Mouse (Mus musculus) effector memory CD4-positive, alpha-beta T cell, adult 7 months (primary cell): Measurements from ENCODE around the gene 1700018F24Rik. TPM values are rescaled to one million over a fixed set of nuclear protein-coding genes. Genes with fewer than 3 reads are reported as not detected.

Experiments
- polyA plus RNA-seq: library from polyadenylated mRNA; unstranded; fragments of 100-300 nt; shearing (Covaris generic); gene quantifications from one replicate; pipeline ENCODE4 v1.2.1, GENCODE M21; 2017

1700018F24Rik gene
- not detected for polyA plus RNA-seq

DNA sequence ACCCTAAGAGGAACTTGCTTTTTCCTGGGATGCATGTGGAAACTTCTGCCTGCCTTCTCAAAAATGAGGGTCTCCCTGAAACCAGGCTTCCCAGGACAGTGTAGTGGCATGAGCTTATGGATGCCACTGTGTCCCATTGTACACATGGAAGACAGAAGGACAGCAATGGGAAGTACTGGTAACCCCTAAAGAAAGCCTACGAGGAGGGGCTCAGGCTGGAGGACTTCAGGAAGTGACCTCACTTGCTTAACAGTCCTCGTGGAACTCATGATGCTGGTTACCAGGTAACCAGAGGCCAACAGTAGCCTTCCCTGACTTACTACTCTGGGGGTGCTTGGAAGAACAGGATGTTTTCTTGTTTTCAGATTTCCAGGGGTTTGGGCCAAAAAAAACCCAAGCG, at the start of gene 1700018F24Rik:
Gene 1700018F24Rik (plus strand): TSS at position 301 of the 400 bp plus-strand sequence.

DNA sequence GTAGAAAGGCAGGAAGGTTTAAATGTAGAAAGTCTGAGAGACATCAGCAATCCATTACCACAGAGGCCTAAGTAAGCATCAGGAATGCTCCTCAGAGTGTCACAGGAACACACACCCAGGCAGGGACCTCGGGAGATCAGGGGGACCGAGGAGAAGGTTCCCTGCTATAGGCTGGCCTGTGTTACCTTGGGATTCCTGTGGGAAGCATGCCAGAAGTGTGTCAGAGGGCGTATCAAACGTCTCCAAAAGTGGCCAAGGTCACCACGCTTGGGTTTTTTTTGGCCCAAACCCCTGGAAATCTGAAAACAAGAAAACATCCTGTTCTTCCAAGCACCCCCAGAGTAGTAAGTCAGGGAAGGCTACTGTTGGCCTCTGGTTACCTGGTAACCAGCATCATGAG, 10.4 kb upstream of the 1700018F24Rik start, which contains the start of gene Gm4871:
Gene Gm4871 (minus strand): TSS at position 364 of the 400 bp plus-strand sequence.

DNA sequence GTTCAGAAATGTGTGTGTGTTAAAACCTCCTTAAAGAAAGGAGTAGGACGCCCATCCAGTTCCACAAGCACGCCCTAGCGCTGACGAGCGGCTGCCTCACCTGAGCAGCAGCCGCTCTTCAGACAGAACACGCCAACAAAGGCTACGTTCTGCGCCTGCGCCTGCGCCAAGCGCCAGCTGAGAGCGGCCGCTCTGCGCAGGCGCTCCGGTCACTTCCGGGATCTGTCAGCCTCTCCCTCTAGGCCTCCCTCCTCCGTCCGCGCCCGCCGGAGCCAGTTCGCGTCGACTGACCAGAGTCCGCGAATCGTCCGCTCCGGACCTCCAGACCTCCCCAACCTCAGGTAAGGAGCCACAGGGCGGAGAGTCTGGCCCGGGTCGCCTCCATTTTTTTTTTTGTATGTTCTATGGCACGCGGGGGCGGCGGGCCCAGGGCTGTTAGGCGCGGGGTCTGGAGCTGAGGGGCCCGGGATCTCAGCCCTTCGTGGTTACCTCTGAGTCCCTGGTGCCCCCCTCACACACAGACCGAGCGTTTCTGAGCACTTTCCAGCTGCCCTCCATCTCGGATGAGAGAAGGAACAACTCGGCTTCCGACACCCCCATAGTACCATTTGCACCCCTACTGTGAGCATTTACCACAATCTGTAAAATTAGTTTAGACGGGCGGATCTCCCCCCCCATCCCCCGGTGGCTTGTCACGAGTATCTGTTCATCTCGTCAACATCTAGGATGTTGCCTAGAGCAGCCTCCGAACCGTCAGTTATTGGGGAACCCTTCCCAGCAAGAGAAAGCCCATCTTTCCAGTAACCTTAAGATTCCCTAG, 41.1 kb downstream of the 1700018F24Rik start, which contains the start of the genes Arpc1a and Kpna7:
Gene Arpc1a (plus strand): TSS at position 199 of the 820 bp plus-strand sequence.
Gene Kpna7 (minus strand): TSS at position 399 of the 820 bp plus-strand sequence.

Other genes starting within 250 kb of the 1700018F24Rik start
- gene Smurf1, start 77.1 kb upstream of the 1700018F24Rik start, polyA plus RNA-seq = 38.8 TPM
- gene Gm4871, start 10.2 kb upstream of the 1700018F24Rik start, polyA plus RNA-seq = not detected
- gene Arpc1a, start 40.8 kb downstream of the 1700018F24Rik start, polyA plus RNA-seq = 64.2 TPM
- gene Kpna7, start 41.0 kb downstream of the 1700018F24Rik start, polyA plus RNA-seq = 0.79 TPM
- 1,265 TPM for gene Arpc1b, start 71.2 kb downstream of the 1700018F24Rik start, polyA plus RNA-seq
- 33.9 TPM for gene Pdap1, start 97.2 kb downstream of the 1700018F24Rik start, polyA plus RNA-seq
- 213 TPM for gene Bud31, start 97.4 kb downstream of the 1700018F24Rik start, polyA plus RNA-seq
- gene Ptcd1, start 124.1 kb downstream of the 1700018F24Rik start, polyA plus RNA-seq = 15.7 TPM
- gene Cpsf4, start 124.2 kb downstream of the 1700018F24Rik start, polyA plus RNA-seq = 28.8 TPM
- 228 TPM for gene Atp5j2, start 149.1 kb downstream of the 1700018F24Rik start, polyA plus RNA-seq
- gene Zkscan14, start 158.9 kb downstream of the 1700018F24Rik start, polyA plus RNA-seq = 36.2 TPM
- gene Zkscan5, start 161.6 kb downstream of the 1700018F24Rik start, polyA plus RNA-seq = 5.7 TPM
- gene Zfp655, start 188.7 kb downstream of the 1700018F24Rik start, polyA plus RNA-seq = 73.4 TPM
- gene Zscan25, start 237.5 kb downstream of the 1700018F24Rik start, polyA plus RNA-seq = 1.2 TPM